Mouse (Mus musculus) lung, postnatal 0 days (tissue): ENCODE measurements around the gene Slc16a3. TPM values are rescaled to one million over a fixed set of nuclear protein-coding genes. Genes with fewer than 3 reads are reported as not detected.
A peak's percentile ranks its signal among the peaks of the same experiment; 100 is the strongest.

Source experiments
- ATAC-seq: fragments of 200-750 bp; cut with Nextera tagmentation; 2 replicates; pipeline ENCODE4 v1.8.0; 2017; ENCODE audit warnings: moderate library complexity
- DNase-seq: peaks from one replicate; pipeline ENCODE4 v3.0.0-alpha.2; 2016; ENCODE audit warnings: low spot score
- H3K27ac ChIP-seq: fragments of 300-500 bp; sonication (generic); 2 replicates; pipeline ENCODE4 v1.5.1; 2014; ENCODE audit warnings: antibody characterized with exemption, mild to moderate bottlenecking, low read length, mixed read lengths
- H3K27me3 ChIP-seq: fragments of 300-500 bp; sonication (generic); replicated peaks from 2 replicates; pipeline ENCODE4 v1.6.1; 2014; ENCODE audit warnings: low read length, mixed read lengths; ENCODE audit not compliant: insufficient read depth
- H3K36me3 ChIP-seq: fragments of 300-500 bp; sonication (generic); 2 replicates; pipeline ENCODE4 v1.6.1; 2014; ENCODE audit warnings: low read length, mixed read lengths; ENCODE audit not compliant: insufficient read depth
- H3K4me1 ChIP-seq: fragments of 300-500 bp; sonication (generic); 2 replicates; pipeline ENCODE4 v1.6.1; 2014; ENCODE audit warnings: antibody characterized with exemption, low read depth, low read length, mixed read lengths; ENCODE audit not compliant: insufficient read depth
- H3K4me2 ChIP-seq: fragments of 300-500 bp; sonication (generic); replicated peaks from 2 replicates; pipeline ENCODE4 v1.6.1; 2014; ENCODE audit warnings: low read depth, mild to moderate bottlenecking, low read length, moderate library complexity, mixed read lengths
- H3K4me3 ChIP-seq: fragments of 300-500 bp; sonication (generic); 2 replicates; pipeline ENCODE4 v1.5.1; 2014; ENCODE audit warnings: low read depth, low read length
- H3K9ac ChIP-seq: fragments of 300-500 bp; sonication (generic); replicated peaks from 2 replicates; pipeline ENCODE4 v1.6.1; 2014; ENCODE audit warnings: low read depth, mild to moderate bottlenecking
- H3K9me3 ChIP-seq: fragments of 300-500 bp; sonication (generic); 2 replicates; pipeline ENCODE4 v1.6.1; 2016; ENCODE audit warnings: low read length, mixed read lengths
- CTCF ChIP-seq: IDR thresholded peaks from 2 replicates; pipeline ENCODE4 v1.5.1; 2016; ENCODE audit warnings: antibody characterized with exemption, mild to moderate bottlenecking
- EP300 ChIP-seq: IDR thresholded peaks from 2 replicates; pipeline ENCODE4 v1.6.1; 2016; ENCODE audit warnings: antibody characterized with exemption, mild to moderate bottlenecking, control low read depth
- WGBS: fragments of 180-500 bp; shearing (Covaris S2); extraction: QIAGEN DNeasy Blood & Tissue Kit; methylation state at CpG from one replicate; pipeline ENCODE4 v1.1.7; 2014; 5-methylcytosine and 5-hydroxymethylcytosine counted together
- polyA plus RNA-seq: library from polyadenylated mRNA; unstranded; fragments of >200 nt; fragmentation: Nextera tagmentation; extraction: Ambion mirVana; gene quantifications from 2 replicates; pipeline ENCODE4 v1.2.1, GENCODE M21; 2015

Gene Slc16a3
- 10.0 and 10.4 TPM in 2 replicates for polyA plus RNA-seq

GRCm38 (mm10) chr11:120948328-120948727 lies at the start of gene Slc16a3:
Gene Slc16a3 (plus strand): TSS chr11:120948480.
- Histone ChIP-seq H3K27ac (no peak within 1 kb of the TSS; the same call in 1 of the 2 replicates), H3K9ac (peak within 1 kb of the TSS; percentile 29; the same call in 1 of the 2 replicates), H3K27me3 (no peaks in the 10 kb centered on the region), H3K4me3 (peak within 1 kb of the TSS; percentile 45), H3K4me1 (peaks cover 25% of the 10 kb centered on the region), H3K9me3 (no peaks in the 10 kb centered on the region), H3K36me3 (no peaks in the 10 kb centered on the region), H3K4me2 (peak within 1 kb of the TSS; percentile 73)
- 22% methylated on average over 12 of the region's 12 CpGs for WGBS
- ATAC-seq (0 out of 2 replicates have a peak, but pooled peaks have one; percentile 14), DNase-seq (peak; percentile 31)
- TF ChIP-seq CTCF (no peak), EP300 (no peak)

- Histone ChIP-seq H3K27me3 (no peaks in the 10 kb centered on the region), H3K4me3 (no peak overlapping the region), H3K4me1 (no peaks in the 10 kb centered on the region; the same call in 1 of the 2 replicates), H3K4me2 (no peak overlapping the region), H3K36me3 (no peaks in the 10 kb centered on the region), H3K9me3 (no peaks in the 10 kb centered on the region), H3K27ac (no peak overlapping the region; the same call in 1 of the 2 replicates), H3K9ac (no peak overlapping the region)
- 56% methylated on average over 8 of the region's 8 CpGs for WGBS
- DNase-seq (peak; percentile 65), ATAC-seq (peak; percentile 37)
- TF ChIP-seq EP300 = peak; percentile 29; the same call in 1 of the 2 replicates
- no peak for TF ChIP-seq CTCF
Observed at GRCm38 (mm10) chr11:120900276-120901244, 47.7 kb upstream of the Slc16a3 start.

- DNase-seq = no peak
- Histone ChIP-seq H3K4me1 (no peaks in the 10 kb centered on the region; the same call in 1 of the 2 replicates), H3K4me3 (no peak overlapping the region), H3K4me2 (no peak overlapping the region), H3K36me3 (no peaks in the 10 kb centered on the region), H3K9ac (no peak overlapping the region), H3K27me3 (no peaks in the 10 kb centered on the region), H3K27ac (no peak overlapping the region; the same call in 1 of the 2 replicates), H3K9me3 (no peaks in the 10 kb centered on the region)
- WGBS = 81% methylated on average over 21 of the region's 21 CpGs
- TF ChIP-seq EP300 (no peak), CTCF (no peak)
- no peak for ATAC-seq
Observed at GRCm38 (mm10) chr11:120901729-120902486, 46.4 kb upstream of the Slc16a3 start.

GRCm38 (mm10) chr11:120902487-120903142 lies 45.7 kb upstream of the Slc16a3 start:
- Histone ChIP-seq H3K4me3 (no peak overlapping the region), H3K27ac (no peak overlapping the region; the same call in 1 of the 2 replicates), H3K36me3 (no peaks in the 10 kb centered on the region), H3K27me3 (no peaks in the 10 kb centered on the region), H3K4me1 (no peaks in the 10 kb centered on the region; the same call in 1 of the 2 replicates), H3K9me3 (no peaks in the 10 kb centered on the region), H3K9ac (no peak overlapping the region), H3K4me2 (no peak overlapping the region)
- TF ChIP-seq EP300 (no peak), CTCF (no peak)
- ATAC-seq (peak; percentile 20; the same call in 1 of the 2 replicates), DNase-seq (peak; percentile 73)
- 48% methylated on average over 10 of the region's 10 CpGs for WGBS

GRCm38 (mm10) chr11:120903159-120903850 lies 45.0 kb upstream of the Slc16a3 start:
- no peaks in the 10 kb centered on the region for H3K27me3 ChIP-seq
- no peak overlapping the region for H3K4me3 ChIP-seq
- DNase-seq (peak; percentile 23), ATAC-seq (no peak)
- H3K4me1 ChIP-seq = no peaks in the 10 kb centered on the region; the same call in 1 of the 2 replicates
- TF ChIP-seq CTCF = no peak
- TF ChIP-seq EP300 = no peak
- H3K9ac ChIP-seq = no peak overlapping the region
- peak overlapping the region; percentile 15; the same call in 1 of the 2 replicates for H3K27ac ChIP-seq
- no peak overlapping the region for H3K4me2 ChIP-seq
- no peaks in the 10 kb centered on the region for H3K36me3 ChIP-seq
- WGBS = 53% methylated on average over 24 of the region's 24 CpGs
- no peaks in the 10 kb centered on the region for H3K9me3 ChIP-seq
